Mouse (Mus musculus) myocyte (in vitro differentiated cells): ENCODE measurements around the gene Fgl2.

Experiments
- E2F4 ChIP-seq: IDR thresholded peaks from one replicate; pipeline ENCODE4 v1.6.1; 2011; ENCODE audit warnings: mild to moderate bottlenecking, control low read depth, moderate library complexity; ENCODE audit not compliant: insufficient read depth
- MAX ChIP-seq: IDR thresholded peaks from one replicate; pipeline ENCODE4 v1.6.1; 2011; ENCODE audit warnings: low read depth, mild to moderate bottlenecking, control low read depth
- MYOG ChIP-seq, 3 experiments: IDR thresholded peaks; one replicate each; pipeline ENCODE4 v1.6.1; 2011; ENCODE audit warnings: control low read depth in 2 of 3, low read depth in 2 of 3, mild to moderate bottlenecking in 2 of 3; ENCODE audit not compliant: insufficient read length in 2 of 3, control insufficient read depth in 1 of 3, insufficient read depth in 1 of 3
- POLR2A ChIP-seq: IDR thresholded peaks from one replicate; pipeline ENCODE4 v1.6.1; 2011; ENCODE audit warnings: low read depth, mild to moderate bottlenecking, control low read depth, moderate library complexity; ENCODE audit not compliant: insufficient read length
- REST ChIP-seq: IDR thresholded peaks from one replicate; pipeline ENCODE4 v1.6.1; 2011; ENCODE audit warnings: mild to moderate bottlenecking, control low read depth, moderate library complexity; ENCODE audit not compliant: insufficient read depth, insufficient read length
- TCF12 ChIP-seq: IDR thresholded peaks from one replicate; pipeline ENCODE4 v1.6.1; 2011; ENCODE audit warnings: mild to moderate bottlenecking, control low read depth; ENCODE audit not compliant: poor library complexity, insufficient read depth, severe bottlenecking
- USF1 ChIP-seq: IDR thresholded peaks from one replicate; pipeline ENCODE4 v1.6.1; 2011; ENCODE audit warnings: low read depth, mild to moderate bottlenecking, control low read depth, moderate library complexity

DNA sequence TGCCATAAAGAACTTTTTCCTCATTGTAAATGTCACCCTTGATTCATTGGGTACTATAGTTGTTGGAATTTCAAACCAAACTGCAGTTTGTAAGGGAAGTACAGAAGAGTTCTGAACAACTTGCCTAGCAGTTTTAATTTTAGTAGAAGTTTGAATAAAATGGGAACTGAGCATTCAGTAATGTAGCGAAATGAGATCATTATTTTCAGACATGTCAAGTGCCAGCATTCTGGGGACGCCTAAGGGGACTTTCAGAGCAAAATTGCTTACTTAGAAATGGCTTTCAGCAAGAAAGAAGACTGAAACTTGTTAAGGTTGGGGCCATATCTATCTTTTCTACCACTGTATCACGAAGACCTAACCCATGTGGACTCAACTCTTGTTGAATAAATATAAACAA, 13.8 kb upstream of the Fgl2 start:
- TF ChIP-seq POLR2A (no peak), MYOG (IDR thresholded peaks at IDR 0.05; ENCODE audit: control insufficient read depth in 1 of 3, insufficient read depth in 1 of 3, insufficient read length in 2 of 3, low read depth in 2 of 3) (no peak), USF1 (no peak), REST (no peak), E2F4 (no peak), TCF12 (no peak), MAX (no peak)
